Mouse (Mus musculus) thymus, postnatal 25 days (tissue): ENCODE measurements around the gene Acad10.
A peak's percentile ranks its signal among the peaks of the same experiment; 100 is the strongest.
"Not testable (repeated sequence)": the region's sequence is repeated elsewhere in the genome, so short reads cannot be mapped to it uniquely, and the experiment has no call there.

Source experiments
- DNase-seq: peaks from one replicate; pipeline ENCODE4 v3.0.0; 2022

The Acad10 gene

GRCm38 (mm10) chr5:121660059-121660896, at the start of gene Acad10, which contains the start of gene Brap:
TSS of gene Acad10 (minus strand) at chr5:121660514.
TSS of gene Brap (plus strand) at chr5:121660563.
- peak; percentile 93 for DNase-seq

- DNase-seq: no peak
Measured at GRCm38 (mm10) chr5:121704512-121705248, 44.4 kb upstream of the Acad10 start.

GRCm38 (mm10) chr5:121703341-121703740, 43.0 kb upstream of the Acad10 start:
- no peak for DNase-seq

GRCm38 (mm10) chr5:121701111-121701769, 40.9 kb upstream of the Acad10 start:
- no peak for DNase-seq

GRCm38 (mm10) chr5:121700496-121700895, 40.2 kb upstream of the Acad10 start:
- DNase-seq: no peak

GRCm38 (mm10) chr5:121699891-121700290, 39.6 kb upstream of the Acad10 start:
- no peak for DNase-seq

- no peak for DNase-seq
Measured at GRCm38 (mm10) chr5:121696761-121697160, 36.4 kb upstream of the Acad10 start.

GRCm38 (mm10) chr5:121692897-121693296, 32.6 kb upstream of the Acad10 start:
- no peak for DNase-seq

- DNase-seq: not testable (repeated sequence)
Measured at GRCm38 (mm10) chr5:121691436-121691835, 31.1 kb upstream of the Acad10 start.

- DNase-seq: no peak
Measured at GRCm38 (mm10) chr5:121690482-121691211, 30.3 kb upstream of the Acad10 start.

GRCm38 (mm10) chr5:121686113-121686898, 26.0 kb upstream of the Acad10 start:
- no peak for DNase-seq

- no peak for DNase-seq
Measured at GRCm38 (mm10) chr5:121685495-121685894, 25.2 kb upstream of the Acad10 start.

- no peak for DNase-seq
Measured at GRCm38 (mm10) chr5:121682250-121682649, 21.9 kb upstream of the Acad10 start.

- DNase-seq: peak; percentile 39
Measured at GRCm38 (mm10) chr5:121670412-121670811, 10.1 kb upstream of the Acad10 start.

GRCm38 (mm10) chr5:121668411-121668810, 8.1 kb upstream of the Acad10 start:
- no peak for DNase-seq

- no peak for DNase-seq
Measured at GRCm38 (mm10) chr5:121667067-121667466, 6.8 kb upstream of the Acad10 start.

- DNase-seq: no peak
Measured at GRCm38 (mm10) chr5:121664971-121665370, 4.7 kb upstream of the Acad10 start.

- DNase-seq: no peak
Measured at GRCm38 (mm10) chr5:121664078-121664477, 3.8 kb upstream of the Acad10 start.

GRCm38 (mm10) chr5:121663456-121663855, 3.1 kb upstream of the Acad10 start:
- no peak for DNase-seq

GRCm38 (mm10) chr5:121661494-121661893, 1.2 kb upstream of the Acad10 start:
- no peak for DNase-seq

- peak; percentile 41 for DNase-seq
Measured at GRCm38 (mm10) chr5:121660897-121661254, 562 bp upstream of the Acad10 start.

GRCm38 (mm10) chr5:121657656-121658055, 2.7 kb downstream of the Acad10 start:
- DNase-seq: not testable (repeated sequence)
